Comparison of ENCODE assay signal across 10 mouse cellular contexts in genomic region chr11:61590516-61591213, GRCm38 (mm10). TPM values are rescaled to one million over a fixed set of nuclear protein-coding genes. Genes with fewer than 3 reads are reported as not detected.
A peak's percentile ranks its signal among the peaks of the same experiment; 100 is the strongest.
DNase-seq lines count a peak whose midpoint lies in the region; ATAC-seq and TF ChIP-seq lines count a peak whose summit lies in the region.
"Had no signal": no experiment of that assay in that cellular context is flagged by ENCODE, and none has a peak within 500 bp of the region (broad histone marks: within the 10 kb centered on the region; RNA-seq: fewer than 3 reads in every experiment).

No protein-coding gene starts in this region.

- H3K36me3 ChIP-seq in heart, embryonic 11.5 days (ENCODE audit: control insufficient read depth, insufficient read depth, low read length) = no peaks in the 10 kb centered on the region
- H3K36me3 ChIP-seq in heart, postnatal 0 days (replicated peaks; ENCODE audit: control insufficient read depth, insufficient read depth, low read length) = no peaks in the 10 kb centered on the region
- H3K36me3 ChIP-seq in intestine, postnatal 0 days (ENCODE audit: control insufficient read depth, insufficient read depth) = no peaks in the 10 kb centered on the region
- H3K36me3 ChIP-seq: hindbrain, embryonic 15.5 days; liver, embryonic 13.5 days had no signal

- ATAC-seq in heart, embryonic 11.5 days (replicated peaks; ENCODE audit: insufficient number of reproducible peaks, low FRiP score, low TSS enrichment) = no peak
- ATAC-seq in heart, postnatal 0 days (ENCODE audit: insufficient read depth, low read depth) = peak; percentile 75
- no peak for ATAC-seq in intestine, postnatal 0 days
- ATAC-seq in megakaryocyte-erythroid progenitor cell, adult 5-6 weeks (replicated peaks; ENCODE audit: low FRiP score, low TSS enrichment, poor library complexity, severe bottlenecking) = no peak

- WGBS in heart, embryonic 11.5 days (ENCODE audit: insufficient replicate concordance) = 50% methylated on average over 7 of the region's 7 CpGs
- 48% methylated on average over 7 of the region's 7 CpGs for WGBS in heart, postnatal 0 days
- 54% methylated on average over 7 of the region's 7 CpGs for WGBS in intestine, postnatal 0 days

- no peaks in the 10 kb centered on the region for H3K4me1 ChIP-seq in heart, embryonic 11.5 days (ENCODE audit: control insufficient read depth, insufficient read depth, low read length)
- H3K4me1 ChIP-seq in heart, postnatal 0 days (ENCODE audit: control insufficient read depth, insufficient read depth) = no peaks in the 10 kb centered on the region; the same call in 1 of the 2 replicates
- H3K4me1 ChIP-seq in intestine, postnatal 0 days (replicated peaks; ENCODE audit: control insufficient read depth, insufficient read depth, low read length) = no peaks in the 10 kb centered on the region
- H3K4me1 ChIP-seq: hindbrain, embryonic 15.5 days; liver, embryonic 13.5 days had no signal

- DNase-seq in heart, adult 18-20 months = peak; percentile 81 to 86
- peak; percentile 18 for DNase-seq in adrenal gland, postnatal 25 days
- DNase-seq in heart, postnatal 0 days (ENCODE audit: low spot score) = peak; percentile 48
- DNase-seq in layer of hippocampus, postnatal 14 days (ENCODE audit: low spot score in 2 of 2) = peak; percentile 55 to 83
- DNase-seq in Muller cell, postnatal 12 days (ENCODE audit: inconsistent ontology term) = no peak
- DNase-seq: liver, embryonic 13.5 days had no signal

- H3K27ac ChIP-seq in heart, embryonic 11.5 days (ENCODE audit: low read depth, low read length) = no peak overlapping the region
- peak overlapping the region; percentile 65 for H3K27ac ChIP-seq in heart, postnatal 0 days (ENCODE audit: low read depth)
- no peak overlapping the region for H3K27ac ChIP-seq in intestine, postnatal 0 days (ENCODE audit: low read depth, low read length)
- H3K27ac ChIP-seq: hindbrain, embryonic 15.5 days; liver, embryonic 13.5 days had no signal

- H3K27me3 ChIP-seq in heart, embryonic 11.5 days (ENCODE audit: control insufficient read depth, insufficient read depth, low read length) = no peaks in the 10 kb centered on the region
- no peaks in the 10 kb centered on the region for H3K27me3 ChIP-seq in heart, postnatal 0 days (ENCODE audit: control insufficient read depth, insufficient read depth, low read length)
- no peaks in the 10 kb centered on the region for H3K27me3 ChIP-seq in intestine, postnatal 0 days (replicated peaks; ENCODE audit: control insufficient read depth, insufficient read depth, low read length)
- H3K27me3 ChIP-seq: hindbrain, embryonic 15.5 days had no signal

- H3K9me3 ChIP-seq in heart, embryonic 11.5 days (replicated peaks; ENCODE audit: control insufficient read depth, low read length) = no peaks in the 10 kb centered on the region
- no peaks in the 10 kb centered on the region for H3K9me3 ChIP-seq in heart, postnatal 0 days (replicated peaks; ENCODE audit: control insufficient read depth, low read length)
- H3K9me3 ChIP-seq in intestine, postnatal 0 days (ENCODE audit: control insufficient read depth) = no peaks in the 10 kb centered on the region
- H3K9me3 ChIP-seq: hindbrain, embryonic 15.5 days; liver, embryonic 13.5 days had no signal

- H3K9ac ChIP-seq in heart, embryonic 11.5 days (ENCODE audit: low read depth, low read length) = no peak overlapping the region
- H3K9ac ChIP-seq in heart, postnatal 0 days (replicated peaks; ENCODE audit: low read depth, low read length) = no peak overlapping the region
- H3K9ac ChIP-seq in intestine, postnatal 0 days (ENCODE audit: low read depth, low read length) = no peak overlapping the region
- H3K9ac ChIP-seq: hindbrain, embryonic 15.5 days; liver, embryonic 13.5 days had no signal

- no peak overlapping the region for H3K4me2 ChIP-seq in heart, embryonic 11.5 days
- H3K4me2 ChIP-seq in heart, postnatal 0 days (ENCODE audit: low read depth, low read length) = no peak overlapping the region
- no peak overlapping the region for H3K4me2 ChIP-seq in intestine, postnatal 0 days (replicated peaks; ENCODE audit: low read depth)
- H3K4me2 ChIP-seq: hindbrain, embryonic 15.5 days; liver, embryonic 13.5 days had no signal

- no peak for TF ChIP-seq EP300 in heart, postnatal 0 days (IDR thresholded peaks at IDR 0.05; ENCODE audit: low read depth)

- no peak overlapping the region for H3K4me3 ChIP-seq in heart, embryonic 11.5 days (ENCODE audit: low read depth, low read length)
- no peak overlapping the region for H3K4me3 ChIP-seq in heart, postnatal 0 days (ENCODE audit: low read depth, low read length)
- no peak overlapping the region for H3K4me3 ChIP-seq in intestine, postnatal 0 days (ENCODE audit: low read depth, low read length)
- H3K4me3 ChIP-seq: hindbrain, embryonic 15.5 days; liver, embryonic 13.5 days had no signal

- no peak for TF ChIP-seq CTCF in heart, postnatal 0 days (IDR thresholded peaks at IDR 0.05; ENCODE audit: low read depth)
- TF ChIP-seq CTCF in intestine, postnatal 0 days (IDR thresholded peaks at IDR 0.05; ENCODE audit: low read depth) = no peak

RNA-seq across cellular contexts. Expression of gene Epn2, which starts 11.2 kb away (rescaled TPM):
- total RNA-seq in heart, adult 18-20 months (2021) = 10 to 100 TPM; 24.5 to 28.1 TPM
- 23.3 and 23.7 TPM in 2 replicates for polyA plus RNA-seq in heart, embryonic 11.5 days (2014; fragmentation: Nextera tagmentation; extraction: Ambion mirVana)
- total RNA-seq in adrenal gland, postnatal 25 days (2021) = 26.0 and 30.5 TPM in 2 replicates
- total RNA-seq in heart, postnatal 0 days (2014; rRNA removed; ENCODE audit: low replicate concordance) = 21.3 and 43.9 TPM in 2 replicates
- 16.3 and 19.3 TPM in 2 replicates for polyA plus RNA-seq in heart, postnatal 0 days (2015; fragmentation: Nextera tagmentation; extraction: Ambion mirVana)
- total RNA-seq in layer of hippocampus, postnatal 14 days (2021) = 100 to 1,000 TPM; 147 to 158 TPM
- polyA plus RNA-seq in intestine, postnatal 0 days (2015; fragmentation: Nextera tagmentation; extraction: Ambion mirVana) = 13.5 and 14.4 TPM in 2 replicates
- 2.2 TPM in 1 of 2 replicates, not detected in the other for total RNA-seq in megakaryocyte-erythroid progenitor cell, adult 5-6 weeks (2014; fragmentation: Nextera tagmentation)
- total RNA-seq in megakaryocyte-erythroid progenitor cell, adult 5-6 weeks (2017) = 0.38 and 4.1 TPM in 2 replicates
